Mouse (Mus musculus) thymus, postnatal 10 days (tissue): ENCODE data around the gene Zmynd8.

Source experiments
- DNase-seq, 2 experiments: peaks; one replicate each; pipeline ENCODE4 v3.0.0; 2021; ENCODE audit warnings: low spot score in 2 of 2

The Zmynd8 gene

GRCm38 (mm10) chr2:165858453-165859384 lies 40.1 kb downstream of the Zmynd8 start:
- DNase-seq: no peak

GRCm38 (mm10) chr2:165857841-165858426 lies 40.9 kb downstream of the Zmynd8 start:
- DNase-seq: no peak

GRCm38 (mm10) chr2:165857395-165857831 lies 41.4 kb downstream of the Zmynd8 start:
- DNase-seq: no peak

GRCm38 (mm10) chr2:165856611-165857200 lies 42.1 kb downstream of the Zmynd8 start:
- DNase-seq: no peak

- DNase-seq: no peak
These were observed 43.0 kb downstream of the Zmynd8 start for GRCm38 (mm10) chr2:165855641-165856301.

GRCm38 (mm10) chr2:165854207-165854968 lies 44.4 kb downstream of the Zmynd8 start:
- DNase-seq: peak; percentile 82 to 85

- DNase-seq: no peak
These were observed 45.8 kb downstream of the Zmynd8 start for GRCm38 (mm10) chr2:165852896-165853633.

GRCm38 (mm10) chr2:165852453-165852852 lies 46.4 kb downstream of the Zmynd8 start:
- no peak for DNase-seq

GRCm38 (mm10) chr2:165851811-165852415 lies 46.9 kb downstream of the Zmynd8 start:
- DNase-seq: no peak

- DNase-seq: no peak
These were observed 48.0 kb downstream of the Zmynd8 start for GRCm38 (mm10) chr2:165850826-165851225.

- DNase-seq: no peak
These were observed 49.7 kb downstream of the Zmynd8 start for GRCm38 (mm10) chr2:165849129-165849528.

- no peak for DNase-seq
These were observed 52.0 kb downstream of the Zmynd8 start for GRCm38 (mm10) chr2:165846787-165847186.

- DNase-seq: no peak
These were observed 53.3 kb downstream of the Zmynd8 start for GRCm38 (mm10) chr2:165845490-165845889.

GRCm38 (mm10) chr2:165843350-165843749 lies 55.5 kb downstream of the Zmynd8 start:
- DNase-seq: no peak

GRCm38 (mm10) chr2:165842241-165842640 lies 56.6 kb downstream of the Zmynd8 start:
- DNase-seq: no peak

- DNase-seq: no peak
These were observed 57.0 kb downstream of the Zmynd8 start for GRCm38 (mm10) chr2:165841805-165842204.

GRCm38 (mm10) chr2:165840852-165841251 lies 58.0 kb downstream of the Zmynd8 start:
- DNase-seq: no peak

GRCm38 (mm10) chr2:165839317-165839652 lies 59.5 kb downstream of the Zmynd8 start:
- no peak for DNase-seq

- no peak for DNase-seq
These were observed 60.1 kb downstream of the Zmynd8 start for GRCm38 (mm10) chr2:165838606-165839316.

- DNase-seq: no peak
These were observed 64.2 kb downstream of the Zmynd8 start for GRCm38 (mm10) chr2:165834601-165835000.
